Mouse (Mus musculus) forebrain, embryonic 15.5 days (tissue): Measurements from ENCODE around the gene Fat4. TPM values are rescaled to one million over a fixed set of nuclear protein-coding genes. Genes with fewer than 3 reads are reported as not detected.
A peak's percentile ranks its signal among the peaks of the same experiment; 100 is the strongest.

Source experiments
- ATAC-seq: fragments of 200-750 bp; cut with Nextera tagmentation; replicated peaks from 2 replicates; pipeline ENCODE4 v1.8.0; 2017; ENCODE audit warnings: mild to moderate bottlenecking, moderate TSS enrichment, moderate library complexity
- H3K27ac ChIP-seq: fragments of 300-500 bp; sonication (generic); replicated peaks from 2 replicates; pipeline ENCODE4 v1.5.1; 2015; ENCODE audit warnings: mild to moderate bottlenecking, inconsistent platforms
- H3K27me3 ChIP-seq: fragments of 300-500 bp; sonication (generic); 2 replicates; pipeline ENCODE4 v1.6.1; 2015; ENCODE audit warnings: inconsistent platforms
- H3K36me3 ChIP-seq: fragments of 300-500 bp; sonication (generic); 2 replicates; pipeline ENCODE4 v1.6.1; 2015; ENCODE audit warnings: mild to moderate bottlenecking, inconsistent platforms
- H3K4me1 ChIP-seq: fragments of 300-500 bp; sonication (generic); 2 replicates; pipeline ENCODE4 v1.6.1; 2015; ENCODE audit warnings: inconsistent platforms
- H3K4me2 ChIP-seq: fragments of 300-500 bp; sonication (generic); replicated peaks from 2 replicates; pipeline ENCODE4 v1.6.1; 2015; ENCODE audit warnings: mild to moderate bottlenecking, inconsistent platforms
- H3K4me3 ChIP-seq: fragments of 300-500 bp; sonication (generic); 2 replicates; pipeline ENCODE4 v1.5.1; 2015; ENCODE audit warnings: mild to moderate bottlenecking, inconsistent platforms
- H3K9ac ChIP-seq: fragments of 300-500 bp; sonication (generic); replicated peaks from 2 replicates; pipeline ENCODE4 v1.6.1; 2015; ENCODE audit warnings: mild to moderate bottlenecking, inconsistent platforms
- H3K9me3 ChIP-seq: fragments of 300-500 bp; sonication (generic); 2 replicates; pipeline ENCODE4 v1.6.1; 2016; ENCODE audit warnings: inconsistent platforms
- WGBS: fragments of 180-500 bp; shearing (Covaris S2); methylation state at CpG from one replicate; pipeline ENCODE4 v1.1.7; 2015; ENCODE audit warnings: mixed read lengths; 5-methylcytosine and 5-hydroxymethylcytosine counted together
- polyA plus RNA-seq: library from polyadenylated mRNA; unstranded; fragments of >200 nt; fragmentation: Nextera tagmentation; extraction: Ambion mirVana; gene quantifications from 2 replicates; pipeline ENCODE4 v1.2.1, GENCODE M21; 2015

Gene Fat4
- polyA plus RNA-seq, 1 experiment from 2014 or later = 11.2 TPM

DNA sequence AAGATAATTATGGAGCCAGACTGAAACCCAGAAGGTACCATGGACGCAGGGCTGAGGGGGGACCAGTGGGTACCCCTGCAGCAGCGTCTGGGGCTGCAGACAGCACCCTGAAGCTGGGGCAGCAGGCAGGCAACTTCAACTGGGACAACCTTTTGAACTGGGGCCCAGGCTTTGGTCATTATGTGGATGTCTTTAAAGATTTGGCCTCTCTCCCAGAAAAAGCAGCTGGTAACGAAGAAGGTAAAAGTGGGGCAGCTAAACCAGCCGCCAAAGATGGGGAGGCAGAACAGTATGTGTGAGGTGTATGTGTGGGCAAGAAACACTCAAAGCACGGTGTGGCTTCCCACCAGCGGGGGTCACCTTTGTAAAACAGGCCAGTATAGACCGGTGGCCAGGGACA, 123.8 kb downstream of the Fat4 start:
- WGBS = 38% methylated on average over 7 of the region's 7 CpGs
- Histone ChIP-seq H3K27ac (no peak overlapping the region; the same call in 1 of the 2 replicates), H3K9ac (no peak overlapping the region), H3K36me3 (peaks cover 49% of the 10 kb centered on the region), H3K9me3 (no peaks in the 10 kb centered on the region), H3K4me3 (no peak overlapping the region), H3K4me1 (peaks cover 9% of the 10 kb centered on the region), H3K4me2 (no peak overlapping the region), H3K27me3 (no peaks in the 10 kb centered on the region)
- ATAC-seq = peak; percentile 62

DNA sequence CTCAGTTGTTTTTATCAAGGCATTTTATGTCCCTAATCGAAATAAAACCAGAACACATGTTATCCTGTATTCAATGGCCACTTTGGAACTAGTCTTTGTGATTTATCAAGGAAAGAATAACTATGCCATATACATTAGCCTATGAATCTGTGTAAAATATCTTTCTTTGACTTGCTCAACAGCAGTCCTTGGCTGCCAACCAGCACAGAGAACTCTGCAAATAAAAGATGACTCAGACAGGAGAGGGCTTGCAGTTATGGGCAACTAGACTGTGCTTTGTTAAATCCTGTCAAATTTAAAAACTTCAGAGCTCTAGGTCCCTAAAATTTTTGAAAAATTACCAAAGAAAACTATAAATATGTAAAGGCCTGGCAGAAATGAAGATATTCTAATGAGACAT, 130.9 kb downstream of the Fat4 start:
- Histone ChIP-seq H3K4me3 (no peak overlapping the region), H3K27ac (no peak overlapping the region), H3K4me1 (no peaks in the 10 kb centered on the region), H3K9ac (no peak overlapping the region), H3K27me3 (no peaks in the 10 kb centered on the region), H3K36me3 (no peaks in the 10 kb centered on the region), H3K9me3 (no peaks in the 10 kb centered on the region), H3K4me2 (no peak overlapping the region)
- 73% methylated on average over 1 of the region's 1 CpGs for WGBS
- ATAC-seq = no peak

DNA sequence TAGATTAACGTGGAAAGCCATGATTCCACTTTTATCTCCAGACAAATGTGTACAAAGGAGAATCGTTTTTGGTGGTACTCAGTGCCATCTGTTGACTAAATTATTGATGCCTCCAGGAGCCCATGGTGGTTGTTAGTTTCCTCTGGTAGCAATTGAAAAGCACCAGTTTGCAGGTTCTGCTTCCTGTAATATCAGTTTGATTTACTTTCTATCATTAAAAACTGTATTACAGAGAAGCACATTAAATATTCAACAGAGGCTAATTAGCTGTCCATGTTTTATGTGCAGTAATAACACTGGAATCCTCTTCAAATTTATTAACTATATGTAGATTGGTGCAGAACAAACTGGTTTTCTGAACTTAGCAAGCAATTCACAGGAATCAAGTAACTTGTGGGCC, 149.4 kb downstream of the Fat4 start:
- no peak for ATAC-seq
- Histone ChIP-seq H3K4me3 (no peak overlapping the region), H3K9ac (no peak overlapping the region), H3K27me3 (no peaks in the 10 kb centered on the region), H3K9me3 (no peaks in the 10 kb centered on the region), H3K36me3 (no peaks in the 10 kb centered on the region), H3K4me1 (no peaks in the 10 kb centered on the region), H3K4me2 (no peak overlapping the region), H3K27ac (no peak overlapping the region)
- WGBS = 65% methylated on average over 2 of the region's 2 CpGs

DNA sequence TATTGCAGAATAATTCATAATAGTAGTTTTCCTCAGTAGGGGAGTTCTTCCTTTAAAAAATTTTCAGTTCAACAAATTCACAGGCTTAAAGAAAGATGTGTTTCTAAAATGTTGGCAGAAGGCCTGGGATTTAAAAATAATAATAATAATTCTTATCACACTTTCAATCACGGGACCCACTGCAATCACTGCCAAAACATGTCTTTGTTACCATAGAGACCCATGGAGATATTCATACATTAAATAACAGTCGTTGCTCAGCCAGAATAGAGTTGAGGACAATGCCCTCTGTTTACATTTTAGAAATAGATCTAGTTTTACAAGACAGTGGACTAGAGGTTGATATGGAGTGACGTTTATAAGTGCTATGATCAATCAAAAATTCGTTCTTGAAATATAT, 159.7 kb downstream of the Fat4 start:
- no peaks in the 10 kb centered on the region for H3K9me3 ChIP-seq
- no peak overlapping the region for H3K4me3 ChIP-seq
- H3K9ac ChIP-seq = no peak overlapping the region
- H3K36me3 ChIP-seq = no peaks in the 10 kb centered on the region
- WGBS = 40% methylated on average over 4 of the region's 4 CpGs
- peaks cover 26% of the 10 kb centered on the region for H3K4me1 ChIP-seq
- ATAC-seq = no peak
- no peak overlapping the region for H3K4me2 ChIP-seq
- H3K27me3 ChIP-seq = no peaks in the 10 kb centered on the region
- no peak overlapping the region for H3K27ac ChIP-seq

DNA sequence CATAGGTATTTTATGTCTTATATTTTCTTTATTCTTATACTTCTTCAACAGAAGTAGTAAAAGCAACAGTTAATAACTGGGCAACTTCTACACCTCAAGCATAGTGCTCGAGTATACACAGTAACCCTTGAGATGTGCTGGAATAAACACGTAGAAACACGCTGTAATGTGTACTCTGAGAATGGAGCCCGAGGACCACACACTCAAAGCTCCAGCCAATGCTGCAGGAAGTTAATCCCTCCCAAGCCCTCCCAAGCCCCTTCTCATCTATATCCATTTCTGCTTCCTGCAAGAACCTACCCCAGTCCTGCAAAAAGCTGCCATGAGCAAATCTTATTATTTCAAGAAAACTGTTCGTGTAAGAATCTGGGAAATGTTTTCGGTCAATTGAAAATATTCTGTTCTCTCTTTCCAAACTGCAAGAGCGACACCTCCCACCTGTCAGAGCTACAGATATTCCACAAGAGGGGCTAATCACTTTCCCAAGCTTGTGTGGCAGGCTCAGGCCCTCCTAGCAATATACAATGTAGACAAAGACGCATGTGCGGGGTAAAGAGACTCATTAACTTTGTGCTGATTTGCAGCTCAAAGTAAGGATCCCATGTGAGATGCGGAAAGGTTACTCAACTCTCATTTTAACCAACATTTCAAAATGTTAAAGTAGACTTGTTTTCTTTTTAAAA, 161.0 kb downstream of the Fat4 start:
- peak overlapping the region; percentile 22 for H3K4me2 ChIP-seq
- peaks cover 26% of the 10 kb centered on the region for H3K4me1 ChIP-seq
- peak overlapping the region; percentile 70 for H3K27ac ChIP-seq
- WGBS = 10% methylated on average over 10 of the region's 10 CpGs
- no peaks in the 10 kb centered on the region for H3K27me3 ChIP-seq
- ATAC-seq = peak; percentile 84
- no peak overlapping the region for H3K4me3 ChIP-seq
- H3K9ac ChIP-seq = no peak overlapping the region
- H3K9me3 ChIP-seq = no peaks in the 10 kb centered on the region
- H3K36me3 ChIP-seq = no peaks in the 10 kb centered on the region

DNA sequence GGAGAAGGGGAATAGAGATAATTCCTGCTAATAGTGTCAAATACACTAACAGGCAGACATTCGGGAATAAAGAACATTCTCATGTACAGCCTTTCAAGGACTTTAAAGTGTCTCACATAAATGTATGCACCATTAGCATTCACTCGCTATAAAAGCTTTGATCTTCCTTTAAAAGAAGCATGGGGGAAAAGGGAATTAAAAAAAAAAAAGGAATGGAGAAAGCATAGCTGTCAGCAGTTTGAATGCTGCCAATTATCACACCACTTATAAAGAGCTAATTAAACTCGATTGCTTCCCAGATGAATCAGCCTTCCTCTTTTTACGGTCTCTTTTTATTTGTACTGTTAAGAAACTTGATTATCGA, 161.5 kb downstream of the Fat4 start:
- ATAC-seq = peak; percentile 73
- H3K9ac ChIP-seq = no peak overlapping the region
- H3K4me1 ChIP-seq = peaks cover 30% of the 10 kb centered on the region
- no peaks in the 10 kb centered on the region for H3K9me3 ChIP-seq
- H3K4me3 ChIP-seq = no peak overlapping the region
- no peaks in the 10 kb centered on the region for H3K27me3 ChIP-seq
- no peaks in the 10 kb centered on the region for H3K36me3 ChIP-seq
- WGBS = 6% methylated on average over 5 of the region's 5 CpGs
- H3K4me2 ChIP-seq = peak overlapping the region; percentile 22; the same call in 1 of the 2 replicates
- H3K27ac ChIP-seq = peak overlapping the region; percentile 70

DNA sequence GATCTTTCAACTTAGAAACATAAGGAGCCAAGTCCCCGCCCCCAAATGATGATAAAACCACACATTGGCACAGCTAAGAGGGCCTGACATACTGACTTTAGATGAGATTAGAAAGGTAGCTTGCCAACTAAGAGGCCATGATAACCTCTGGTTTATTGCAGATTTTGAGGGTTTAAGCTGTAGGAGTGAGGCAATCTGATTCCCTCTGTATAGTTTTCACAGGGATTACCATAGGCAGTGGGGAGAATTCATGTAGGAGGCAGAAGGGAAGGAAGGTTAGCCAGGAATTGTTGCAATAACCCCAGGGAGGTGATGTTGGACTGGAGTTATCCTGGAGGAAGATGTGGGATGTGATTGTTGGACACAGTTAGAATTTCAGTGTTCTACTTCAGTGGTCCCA, 163.4 kb downstream of the Fat4 start:
- Histone ChIP-seq H3K27me3 (no peaks in the 10 kb centered on the region), H3K4me3 (no peak overlapping the region), H3K36me3 (no peaks in the 10 kb centered on the region), H3K9me3 (no peaks in the 10 kb centered on the region), H3K9ac (no peak overlapping the region), H3K4me2 (no peak overlapping the region), H3K4me1 (peaks cover 30% of the 10 kb centered on the region), H3K27ac (no peak overlapping the region)
- no peak for ATAC-seq
- WGBS = 89% methylated on average over 1 of the region's 1 CpGs

DNA sequence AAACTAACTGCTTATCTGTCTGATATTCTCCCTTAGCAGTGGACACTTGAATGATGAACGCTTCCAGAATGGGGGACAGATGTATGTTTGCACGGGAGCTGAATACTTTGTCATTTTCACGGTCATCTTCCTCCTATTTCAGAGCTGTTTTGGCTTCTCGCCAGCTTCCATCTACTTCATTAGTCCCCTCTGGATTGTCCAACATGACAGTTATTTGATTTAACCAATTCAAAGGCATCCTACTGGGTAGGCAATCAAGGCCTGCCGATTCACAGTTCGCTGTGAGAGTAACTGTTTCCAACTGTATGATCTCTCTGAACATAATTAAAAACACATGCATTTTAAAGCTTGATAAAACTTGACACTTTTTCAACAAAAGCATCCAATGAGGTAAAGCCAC, 166.3 kb downstream of the Fat4 start:
- Histone ChIP-seq H3K36me3 (no peaks in the 10 kb centered on the region), H3K9ac (no peak overlapping the region), H3K9me3 (no peaks in the 10 kb centered on the region), H3K4me3 (no peak overlapping the region), H3K27me3 (no peaks in the 10 kb centered on the region), H3K4me1 (peaks cover 12% of the 10 kb centered on the region), H3K4me2 (no peak overlapping the region), H3K27ac (no peak overlapping the region)
- 13% methylated on average over 6 of the region's 6 CpGs for WGBS
- ATAC-seq = peak; percentile 59
